23 mouse cellular contexts compared by ENCODE assay signal in genomic region chr7:94668296-94668695, GRCm38 (mm10).
DNase-seq lines count a peak whose midpoint lies in the region; ATAC-seq and TF ChIP-seq lines count a peak whose summit lies in the region.
"Had no signal": no experiment of that assay in that cellular context is flagged by ENCODE, and none has a peak within 500 bp of the region (broad histone marks: within the 10 kb centered on the region; RNA-seq: fewer than 3 reads in every experiment).

No protein-coding gene starts in this region.

- H3K36me3 ChIP-seq in embryonic facial prominence, embryonic 11.5 days (replicated peaks; ENCODE audit: control insufficient read depth, insufficient read depth, low read depth, low read length), result no peaks in the 10 kb centered on the region
- no peaks in the 10 kb centered on the region for H3K36me3 ChIP-seq in embryonic facial prominence, embryonic 10.5 days (replicated peaks)
- H3K36me3 ChIP-seq in forebrain, embryonic 13.5 days (ENCODE audit: poor library complexity, severe bottlenecking), result no peaks in the 10 kb centered on the region
- H3K36me3 ChIP-seq in forebrain, embryonic 16.5 days (ENCODE audit: control insufficient read depth, insufficient read depth), result no peaks in the 10 kb centered on the region
- no peaks in the 10 kb centered on the region for H3K36me3 ChIP-seq in forebrain, postnatal 0 days (ENCODE audit: insufficient read depth)
- H3K36me3 ChIP-seq: embryonic facial prominence, embryonic 12.5 days; G1E had no signal

- TF ChIP-seq POLR2A in brain, embryonic 14.5 days (IDR thresholded peaks at IDR 0.05; ENCODE audit: borderline replicate concordance, extremely low read depth, insufficient read depth, insufficient read length, poor library complexity, severe bottlenecking), result no peak

- no peak for ATAC-seq in embryonic facial prominence, embryonic 11.5 days (replicated peaks; ENCODE audit: insufficient number of reproducible peaks, low FRiP score, low TSS enrichment, low read depth)
- peak; percentile 48; the same call in 1 of the 2 replicates for ATAC-seq in forebrain, embryonic 13.5 days
- ATAC-seq in forebrain, embryonic 16.5 days, result no peak
- no peak for ATAC-seq in forebrain, postnatal 0 days
- ATAC-seq: activated CD4-positive, CD25-positive, alpha-beta regulatory T cell, adult 4 months; CD4-positive, CD25-positive, alpha-beta regulatory T cell, adult 4 months; Patski had no signal

- H3K9ac ChIP-seq in embryonic facial prominence, embryonic 11.5 days (replicated peaks; ENCODE audit: low read length), result no peak overlapping the region
- H3K9ac ChIP-seq in forebrain, embryonic 13.5 days, result no peak overlapping the region
- no peak overlapping the region for H3K9ac ChIP-seq in forebrain, embryonic 16.5 days (replicated peaks; ENCODE audit: low read depth, low read length)
- H3K9ac ChIP-seq in forebrain, postnatal 0 days, result no peak overlapping the region
- H3K9ac ChIP-seq: embryonic facial prominence, embryonic 12.5 days had no signal

- H3K9me3 ChIP-seq in embryonic facial prominence, embryonic 11.5 days (replicated peaks; ENCODE audit: control insufficient read depth, low read length), result no peaks in the 10 kb centered on the region
- H3K9me3 ChIP-seq in embryonic facial prominence, embryonic 10.5 days, result no peaks in the 10 kb centered on the region
- no peaks in the 10 kb centered on the region for H3K9me3 ChIP-seq in forebrain, embryonic 13.5 days (replicated peaks)
- H3K9me3 ChIP-seq in forebrain, embryonic 16.5 days (ENCODE audit: control insufficient read depth, low read length), result no peaks in the 10 kb centered on the region
- no peaks in the 10 kb centered on the region for H3K9me3 ChIP-seq in forebrain, postnatal 0 days (ENCODE audit: low read length)
- H3K9me3 ChIP-seq: embryonic facial prominence, embryonic 12.5 days had no signal

- no peak overlapping the region for H3K4me3 ChIP-seq in embryonic facial prominence, embryonic 11.5 days (ENCODE audit: low read depth, low read length)
- H3K4me3 ChIP-seq in embryonic facial prominence, embryonic 10.5 days, result no peak overlapping the region
- no peak overlapping the region for H3K4me3 ChIP-seq in forebrain, embryonic 13.5 days
- H3K4me3 ChIP-seq in forebrain, embryonic 16.5 days (replicated peaks; ENCODE audit: low read length), result no peak overlapping the region
- no peak overlapping the region for H3K4me3 ChIP-seq in forebrain, postnatal 0 days (ENCODE audit: low read depth, low read length)
- H3K4me3 ChIP-seq: embryonic facial prominence, embryonic 12.5 days had no signal

- TF ChIP-seq CTCF in brain, embryonic 14.5 days (IDR thresholded peaks at IDR 0.05; ENCODE audit: borderline replicate concordance, extremely low read depth, insufficient read depth, insufficient read length), result no peak
- no peak for TF ChIP-seq CTCF in forebrain, postnatal 0 days (IDR thresholded peaks at IDR 0.05; ENCODE audit: low read depth)

- 39% methylated on average over 1 of the region's 1 CpGs for WGBS in embryonic facial prominence, embryonic 11.5 days
- WGBS in embryonic facial prominence, embryonic 10.5 days, result 39% methylated on average over 1 of the region's 1 CpGs
- WGBS in forebrain, embryonic 13.5 days, result 11% methylated on average over 1 of the region's 1 CpGs
- 19% methylated on average over 1 of the region's 1 CpGs for WGBS in forebrain, embryonic 16.5 days
- WGBS in forebrain, postnatal 0 days, result 15% methylated on average over 1 of the region's 1 CpGs

- H3K27me3 ChIP-seq in embryonic facial prominence, embryonic 11.5 days (ENCODE audit: control insufficient read depth, insufficient read depth, low read length), result no peaks in the 10 kb centered on the region
- no peaks in the 10 kb centered on the region for H3K27me3 ChIP-seq in embryonic facial prominence, embryonic 10.5 days (replicated peaks; ENCODE audit: low read depth, poor library complexity, severe bottlenecking)
- no peaks in the 10 kb centered on the region for H3K27me3 ChIP-seq in forebrain, embryonic 13.5 days
- H3K27me3 ChIP-seq in forebrain, embryonic 16.5 days (replicated peaks; ENCODE audit: control insufficient read depth, insufficient read depth, low read length), result no peaks in the 10 kb centered on the region
- no peaks in the 10 kb centered on the region for H3K27me3 ChIP-seq in forebrain, postnatal 0 days (ENCODE audit: insufficient read depth, low read length)
- H3K27me3 ChIP-seq: CH12.LX; embryonic facial prominence, embryonic 12.5 days had no signal

- peak; percentile 23 for DNase-seq in embryonic facial prominence, embryonic 11.5 days (ENCODE audit: low spot score)
- DNase-seq in embryonic facial prominence, embryonic 10.5 days (ENCODE audit: low spot score), result no peak
- peak; percentile 83 for DNase-seq in brain, embryonic 14.5 days (ENCODE audit: low read depth)
- peak; percentile 8 for DNase-seq in forebrain, postnatal 0 days
- DNase-seq in adipocyte (ENCODE audit: low spot score), result no peak
- DNase-seq in right cerebral cortex, postnatal 14 days, result no peak
- DNase-seq: adrenal gland, adult 2 months; adrenal gland, postnatal 10 days; adrenal gland, postnatal 25 days; B cell, adult 2 months; cerebellum, adult 11-12 months; cerebellum, adult 2 months; cerebellum, adult 9-10 months; cerebellum, postnatal 10 days; cerebellum, postnatal 25 days had no signal

- H3K27ac ChIP-seq in embryonic facial prominence, embryonic 11.5 days (replicated peaks; ENCODE audit: low read depth, low read length), result no peak overlapping the region
- H3K27ac ChIP-seq in embryonic facial prominence, embryonic 10.5 days (replicated peaks), result no peak overlapping the region
- no peak overlapping the region for H3K27ac ChIP-seq in forebrain, embryonic 13.5 days
- H3K27ac ChIP-seq in forebrain, embryonic 16.5 days (ENCODE audit: low read length), result no peak overlapping the region
- no peak overlapping the region for H3K27ac ChIP-seq in forebrain, postnatal 0 days (ENCODE audit: low read depth, low read length)
- H3K27ac ChIP-seq: embryonic facial prominence, embryonic 12.5 days had no signal

- no peaks in the 10 kb centered on the region for H3K4me1 ChIP-seq in embryonic facial prominence, embryonic 11.5 days (ENCODE audit: control insufficient read depth, insufficient read depth, low read length)
- peaks cover 5% of the 10 kb centered on the region; the same call in 1 of the 2 replicates for H3K4me1 ChIP-seq in embryonic facial prominence, embryonic 10.5 days
- 0 out of 2 replicates have a peak, but pooled peaks cover 6% of the 10 kb centered on the region for H3K4me1 ChIP-seq in forebrain, embryonic 13.5 days
- no peaks in the 10 kb centered on the region for H3K4me1 ChIP-seq in forebrain, embryonic 16.5 days (replicated peaks; ENCODE audit: control insufficient read depth, insufficient read depth, low read length)
- H3K4me1 ChIP-seq in forebrain, postnatal 0 days (ENCODE audit: insufficient read depth), result no peaks in the 10 kb centered on the region

- no peak overlapping the region for H3K4me2 ChIP-seq in embryonic facial prominence, embryonic 11.5 days (ENCODE audit: low read depth, low read length)
- H3K4me2 ChIP-seq in forebrain, embryonic 13.5 days, result no peak overlapping the region
- no peak overlapping the region for H3K4me2 ChIP-seq in forebrain, embryonic 16.5 days (ENCODE audit: low read length)
- no peak overlapping the region for H3K4me2 ChIP-seq in forebrain, postnatal 0 days (ENCODE audit: low read depth)
- H3K4me2 ChIP-seq: embryonic facial prominence, embryonic 12.5 days had no signal

Comparison
In these comparisons a context has a peak if more than half of its experiments do, and no peak if none do; other contexts are left out.
1. DNase-seq: peak in embryonic facial prominence, embryonic 11.5 days (single experiment), brain, embryonic 14.5 days (single experiment) and forebrain, postnatal 0 days (single experiment); none in embryonic facial prominence, embryonic 10.5 days (single experiment), adipocyte (single experiment) and right cerebral cortex, postnatal 14 days (single experiment).